Mouse (Mus musculus): ENCODE measurements around the gene Inf2.

DNA sequence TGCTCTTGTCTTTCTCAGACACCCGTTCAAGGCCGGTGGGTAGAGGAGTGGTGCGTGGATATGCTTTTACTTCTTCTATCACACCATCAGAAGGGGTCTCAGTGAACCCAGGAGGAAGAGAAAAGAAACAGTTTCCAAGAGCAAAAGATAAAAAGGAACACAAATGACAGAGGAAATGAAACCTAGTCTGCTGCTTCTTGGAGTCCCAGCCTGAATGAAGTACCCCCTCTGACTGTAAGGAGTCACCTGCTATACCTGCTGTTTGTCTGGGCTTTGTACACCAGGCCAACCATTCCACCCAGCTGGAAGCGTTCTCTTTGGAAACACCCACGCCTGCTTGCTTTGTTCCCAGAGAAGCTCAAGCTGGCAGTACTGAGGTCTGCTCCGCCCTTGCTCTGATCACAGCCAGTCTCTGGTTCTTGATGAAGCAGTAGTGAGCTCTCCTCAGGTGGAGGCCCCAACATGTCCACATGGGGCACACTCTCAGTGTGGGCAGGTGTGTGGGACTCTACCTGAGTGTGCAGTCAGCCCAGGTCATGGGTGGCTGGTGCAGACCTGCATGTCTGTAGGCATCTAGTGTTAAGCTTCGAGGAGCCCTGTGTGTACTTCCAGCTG, 2.6 kb upstream of the Inf2 start:
- TF ChIP-seq CTCF (IDR thresholded peaks at IDR 0.05; ENCODE audit: control insufficient read depth, insufficient read depth, insufficient read length) = no peak
- TF ChIP-seq MAX (IDR thresholded peaks at IDR 0.05) = no peak
- TF ChIP-seq MYOD1 (IDR thresholded peaks at IDR 0.05; ENCODE audit: control insufficient read depth, insufficient read length, low read depth) = no peak
- TF ChIP-seq FOSL1 (IDR thresholded peaks at IDR 0.05; ENCODE audit: insufficient read depth, low read length, poor library complexity, severe bottlenecking) = no peak
